Mouse (Mus musculus) frontal cortex, postnatal 10 days (tissue): ENCODE measurements around the gene Ehmt1.
"Not testable (repeated sequence)": the region's sequence is repeated elsewhere in the genome, so short reads cannot be mapped to it uniquely, and the experiment has no call there.

ENCODE experiments used
- DNase-seq, 2 experiments: peaks; one replicate each; pipeline ENCODE4 v3.0.0; 2022; ENCODE audit warnings: low spot score in 2 of 2, mixed read lengths in 1 of 2

Ehmt1 gene

DNA sequence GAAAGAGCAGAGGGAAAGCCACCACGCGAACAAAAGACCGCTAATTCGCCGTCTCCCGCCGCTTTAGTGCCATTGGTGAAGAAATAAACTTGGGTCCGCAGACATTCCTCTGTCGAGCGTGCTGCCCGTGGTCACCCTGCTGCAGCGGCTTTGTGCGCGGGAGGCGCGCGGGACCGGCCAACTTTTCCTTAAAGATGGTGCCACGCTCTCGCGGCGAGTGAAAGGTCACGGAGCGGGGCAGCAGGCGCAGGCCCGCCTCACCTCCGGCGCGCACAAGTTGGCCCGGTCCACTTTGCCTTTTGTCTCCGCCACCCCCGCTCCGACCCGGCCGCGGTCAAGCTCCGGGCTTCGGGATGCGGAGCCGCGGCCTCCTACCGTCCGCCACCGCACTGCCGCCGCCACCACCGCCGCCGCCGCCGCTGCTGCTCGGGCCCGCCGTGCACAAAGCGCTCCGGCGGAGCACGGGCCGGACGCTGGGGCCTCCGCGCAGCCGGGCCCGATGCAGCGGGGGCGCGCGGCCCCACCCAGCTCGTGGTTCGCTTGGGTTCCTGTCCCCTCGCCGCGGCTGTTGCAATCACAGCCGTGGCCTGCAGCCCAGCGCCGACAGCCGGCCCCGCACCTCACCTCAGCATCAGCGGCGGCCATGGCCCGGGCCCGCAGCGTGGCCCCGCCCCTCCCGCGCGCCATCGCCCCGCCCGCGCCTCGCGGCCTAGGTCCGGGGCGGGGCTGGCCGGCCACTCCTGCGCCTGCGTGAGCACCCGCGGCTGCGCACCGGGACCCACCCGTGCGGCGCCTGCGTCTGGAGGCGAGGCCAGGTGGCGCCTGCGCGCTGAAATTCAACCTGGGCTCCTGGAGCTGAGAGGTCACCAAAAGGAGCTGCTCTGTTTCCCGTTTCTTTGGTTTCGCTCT, at the start of gene Ehmt1:
TSS of gene Ehmt1 (minus strand) at position 685 of the 909 bp plus-strand sequence.
- peak; percentile 90 to 93 for DNase-seq

DNA sequence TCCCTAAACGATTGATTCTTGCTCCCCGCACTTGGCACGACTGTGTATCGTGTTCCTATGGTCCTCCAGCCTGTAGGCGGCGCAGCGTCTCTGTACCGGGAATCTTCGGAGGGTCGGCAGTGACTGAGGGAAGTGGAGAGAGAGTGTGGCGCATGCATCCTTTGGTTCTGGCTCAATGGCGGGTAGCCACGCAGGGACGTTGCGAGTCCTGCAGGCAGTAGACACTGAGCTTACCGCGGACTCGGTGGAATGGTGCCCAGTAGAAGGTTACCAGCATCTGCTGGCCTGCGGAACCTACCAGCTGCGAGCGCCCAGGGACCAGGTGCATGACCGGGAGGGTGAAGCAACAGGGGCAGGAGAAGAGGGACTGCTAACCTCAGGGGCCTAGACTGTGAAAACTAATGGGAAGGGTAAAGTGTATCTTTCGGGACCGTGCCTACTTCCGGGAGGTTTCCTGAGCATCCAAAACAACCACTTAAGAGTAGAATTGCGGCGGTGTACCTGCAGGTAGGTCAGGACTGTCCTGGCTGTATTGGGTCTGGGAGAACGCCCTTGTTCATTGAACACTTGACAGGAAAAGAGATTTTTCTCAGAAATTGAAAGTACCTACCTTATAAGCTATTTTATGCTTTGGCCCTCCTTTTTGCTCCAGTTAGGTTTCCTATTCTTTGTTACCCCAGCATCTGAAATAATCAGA, 43.0 kb upstream of the Ehmt1 start, which contains the start of gene Dph7:
TSS of gene Dph7 (plus strand) at position 97 of the 697 bp plus-strand sequence.
- peak; percentile 69 to 86 for DNase-seq

DNA sequence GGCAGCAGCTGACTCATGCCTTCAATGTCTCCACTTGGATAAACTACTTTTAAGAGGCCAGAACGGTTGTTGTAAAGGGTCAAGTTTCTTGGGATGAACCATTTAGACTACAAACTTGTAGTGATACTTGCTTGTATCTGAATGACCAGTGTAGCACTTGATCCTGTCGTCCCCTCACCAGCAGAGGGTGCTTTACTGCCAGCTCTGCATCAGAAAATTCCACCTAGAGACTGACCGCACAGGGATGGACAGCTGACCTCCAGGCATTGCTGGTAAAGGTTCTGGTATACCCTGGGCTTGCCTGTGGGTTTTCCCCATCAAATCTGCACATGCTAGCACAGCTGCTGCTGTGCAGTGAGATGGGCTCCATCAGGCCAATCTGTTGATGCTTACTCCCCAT, 41.5 kb upstream of the Ehmt1 start:
- DNase-seq: no peak

DNA sequence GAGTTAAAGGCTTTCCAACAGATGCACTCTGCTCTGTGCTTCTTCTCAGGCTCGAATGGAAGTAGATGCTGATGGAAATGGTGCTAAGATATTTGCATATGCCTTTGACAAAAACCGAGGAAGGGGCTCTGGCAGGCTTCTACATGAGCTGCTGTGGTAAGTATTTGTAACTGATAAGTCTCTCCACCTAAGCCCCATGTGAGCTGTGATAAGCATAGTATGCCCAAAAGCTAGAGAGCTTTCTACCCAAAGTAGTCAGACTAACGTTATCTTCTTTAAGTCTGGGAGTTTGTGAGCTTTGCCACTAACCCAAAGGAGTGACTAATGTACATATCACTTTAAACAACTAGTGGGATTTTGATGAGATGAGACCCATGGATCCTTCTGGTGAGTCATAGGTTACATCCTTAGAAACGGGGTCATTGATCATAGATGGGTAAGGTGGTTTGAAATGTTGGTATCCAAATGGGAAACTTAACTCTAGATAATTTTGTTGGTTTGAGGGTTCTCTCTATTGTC, 33.2 kb upstream of the Ehmt1 start:
- DNase-seq: no peak

DNA sequence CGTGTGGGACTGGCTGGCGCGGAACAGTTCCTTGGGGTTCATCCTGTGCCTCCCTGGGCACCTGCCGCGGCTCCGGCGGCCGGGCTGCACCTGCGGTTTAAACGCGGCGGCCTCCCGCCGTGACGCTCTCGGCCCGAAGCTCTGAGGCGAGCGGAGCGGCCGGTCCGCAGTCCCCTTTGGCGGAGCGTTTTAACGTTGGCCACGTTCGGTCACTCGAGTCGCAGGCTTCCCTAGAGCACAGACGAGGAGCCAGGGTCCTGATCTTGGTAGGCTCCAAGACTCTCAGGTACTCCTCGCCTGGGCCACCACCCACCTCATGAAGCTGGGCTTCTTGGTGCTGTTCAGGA, 30.7 kb upstream of the Ehmt1 start:
- DNase-seq: no peak

DNA sequence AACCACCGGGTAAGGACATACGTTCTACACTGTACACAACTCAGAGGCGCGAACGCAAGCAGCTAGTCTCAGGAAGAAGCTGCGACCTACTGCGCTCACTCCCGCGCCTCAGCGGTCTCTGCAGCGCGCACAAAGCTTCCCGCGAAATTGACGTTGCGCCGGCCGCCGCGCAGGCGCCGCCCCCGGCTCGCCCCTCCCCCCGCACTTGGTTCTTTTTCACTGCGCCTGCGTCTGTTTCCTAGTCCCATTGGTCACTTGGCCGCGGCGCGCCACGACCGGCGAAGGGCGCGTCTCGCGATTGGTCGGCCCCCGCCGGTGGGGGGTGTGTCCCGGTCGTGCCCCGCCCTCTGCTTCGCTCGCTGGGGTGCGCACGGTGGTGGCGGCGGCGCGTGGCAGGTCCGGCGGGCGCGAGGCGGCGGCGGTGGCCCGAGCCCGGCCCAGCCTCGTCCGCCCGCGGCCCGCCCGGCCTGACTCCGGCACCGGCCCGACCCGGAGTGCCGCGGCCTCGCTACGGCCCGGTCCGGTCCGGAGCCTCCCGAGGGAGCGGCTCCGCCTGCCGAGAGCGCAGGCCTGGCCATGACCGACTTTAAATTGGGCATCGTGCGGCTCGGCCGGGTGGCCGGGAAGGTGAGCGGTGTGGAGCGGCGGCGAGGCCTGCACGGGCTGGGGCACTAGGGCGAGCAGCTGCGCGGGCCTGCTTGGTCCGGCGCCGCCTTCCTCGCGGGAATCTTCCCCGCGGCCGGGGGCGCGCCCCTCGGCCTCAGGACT, 30.2 kb upstream of the Ehmt1 start, which contains the start of gene Zmynd19:
TSS of gene Zmynd19 (plus strand) at position 372 of the 768 bp plus-strand sequence.
- peak; percentile 96 to 97 for DNase-seq

DNA sequence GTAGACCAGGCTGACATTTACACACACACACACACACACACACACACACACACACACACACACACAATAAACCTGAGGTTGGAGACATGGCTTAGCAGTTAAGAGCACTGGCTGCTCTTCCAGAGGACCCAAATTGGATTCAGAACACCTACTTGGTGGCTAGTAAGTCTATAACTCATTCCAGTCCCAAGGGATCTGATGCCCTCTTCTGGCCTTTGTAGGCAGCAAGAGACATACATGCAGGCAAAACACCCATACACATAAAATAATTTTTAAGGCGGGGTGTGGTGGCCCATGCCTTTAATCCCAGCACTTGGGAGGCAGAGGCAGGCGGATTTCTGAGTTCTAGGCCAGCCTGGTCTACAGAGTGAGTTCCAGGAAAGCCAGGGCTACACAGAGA, 24.9 kb upstream of the Ehmt1 start:
- not testable (repeated sequence) for DNase-seq

DNA sequence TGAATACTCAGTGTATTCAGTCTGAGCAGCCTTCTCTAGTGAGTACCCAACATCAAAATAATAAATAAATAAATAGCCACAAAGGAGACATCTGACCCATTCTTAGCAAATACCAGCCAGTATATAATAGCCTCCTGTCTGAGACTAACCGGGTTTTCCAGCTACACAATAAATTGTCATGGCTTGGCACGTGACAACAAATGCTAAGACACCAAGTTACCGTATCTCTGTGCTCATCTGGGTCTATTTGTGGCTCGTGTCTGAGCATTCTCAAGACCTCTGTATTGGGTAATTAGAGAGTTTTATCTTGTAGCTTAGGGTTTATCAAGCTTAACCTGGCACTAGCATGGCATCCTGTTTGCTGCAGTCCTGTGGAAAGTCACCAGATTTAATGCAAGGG, 22.7 kb upstream of the Ehmt1 start:
- no peak for DNase-seq

DNA sequence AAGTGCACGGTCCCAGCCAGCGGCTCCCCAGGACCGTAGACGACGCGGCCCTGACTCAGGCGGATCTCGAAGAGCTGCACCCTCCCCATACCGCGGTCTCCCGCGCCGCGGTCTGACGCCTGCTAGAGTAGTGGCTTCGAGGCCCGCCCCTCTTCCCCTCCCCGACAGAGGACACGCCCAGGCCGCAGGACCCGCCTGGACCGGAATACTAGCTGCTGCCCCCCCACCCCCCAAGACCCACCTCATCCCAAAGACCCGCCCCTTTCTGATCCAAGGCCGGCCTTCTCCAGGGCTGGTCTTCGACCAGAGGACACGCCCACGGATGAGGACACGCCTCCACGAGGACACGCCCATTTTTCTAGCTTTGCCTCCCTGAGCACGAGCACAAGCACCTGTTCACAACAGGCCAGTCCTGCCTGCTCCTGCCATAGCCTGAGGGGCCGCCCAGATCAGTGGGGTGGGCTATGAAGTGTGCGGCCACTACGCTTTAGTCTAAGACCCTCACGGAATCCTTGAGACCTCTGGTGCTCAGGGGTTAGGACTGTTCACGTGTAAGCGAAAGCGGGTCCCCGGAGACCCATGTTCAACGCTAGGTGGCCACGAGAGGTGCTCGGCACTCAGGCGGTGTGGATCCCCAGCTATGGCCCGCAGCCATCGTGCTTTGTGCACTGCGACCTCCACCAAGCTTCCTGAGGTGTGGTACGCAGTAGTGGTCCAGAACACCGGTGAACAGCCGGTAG, 15.8 kb upstream of the Ehmt1 start, which contains the start of gene Arrdc1:
TSS of gene Arrdc1 (minus strand) at position 196 of the 740 bp plus-strand sequence.
- DNase-seq: peak; percentile 83 to 86

DNA sequence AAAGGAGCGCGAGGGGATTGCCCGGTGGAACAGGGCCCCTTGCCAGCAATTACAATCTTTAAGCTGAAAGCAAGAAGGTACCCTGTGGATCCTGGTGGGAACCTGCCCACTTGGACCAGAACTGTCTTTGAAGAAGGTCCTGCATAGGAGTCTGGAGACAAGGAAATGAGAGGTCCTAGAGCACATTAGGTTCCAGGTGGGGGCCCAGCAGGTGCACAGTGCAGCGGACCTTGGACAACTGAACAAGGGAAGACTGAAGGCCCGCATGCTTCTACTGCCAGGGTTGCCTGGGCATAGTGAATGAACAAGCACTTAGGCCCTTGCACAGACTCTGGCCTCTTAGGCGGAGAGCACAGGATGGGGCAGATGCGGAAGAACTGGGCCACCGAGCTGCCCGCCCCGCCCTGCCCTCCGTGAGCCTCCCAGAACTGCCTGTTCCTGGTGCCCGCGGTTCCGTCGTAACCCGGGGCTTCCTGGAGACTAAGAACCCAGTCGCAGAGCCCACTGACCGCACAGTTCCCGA, 15.1 kb upstream of the Ehmt1 start:
- peak in 1 of 2 experiments; percentile 21 for DNase-seq

DNA sequence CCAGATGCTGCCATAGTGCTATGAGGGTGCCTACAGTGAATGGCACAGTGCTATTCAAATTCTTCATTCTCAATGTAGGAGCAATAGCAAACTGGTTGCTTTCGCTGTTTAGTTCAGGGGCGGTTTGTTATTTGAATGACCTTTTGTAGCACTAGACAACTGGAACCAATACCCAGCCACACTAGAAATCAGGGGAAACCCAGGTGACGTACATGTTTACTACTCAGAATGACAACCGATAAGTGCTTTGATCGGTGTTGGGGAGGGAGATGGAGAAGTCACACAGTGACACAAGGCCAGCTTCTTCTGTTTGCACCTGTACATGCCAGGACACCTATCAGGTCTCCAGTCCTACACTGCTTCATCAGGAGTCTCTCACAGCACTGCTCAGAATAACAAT, 10.2 kb upstream of the Ehmt1 start:
- DNase-seq: no peak

DNA sequence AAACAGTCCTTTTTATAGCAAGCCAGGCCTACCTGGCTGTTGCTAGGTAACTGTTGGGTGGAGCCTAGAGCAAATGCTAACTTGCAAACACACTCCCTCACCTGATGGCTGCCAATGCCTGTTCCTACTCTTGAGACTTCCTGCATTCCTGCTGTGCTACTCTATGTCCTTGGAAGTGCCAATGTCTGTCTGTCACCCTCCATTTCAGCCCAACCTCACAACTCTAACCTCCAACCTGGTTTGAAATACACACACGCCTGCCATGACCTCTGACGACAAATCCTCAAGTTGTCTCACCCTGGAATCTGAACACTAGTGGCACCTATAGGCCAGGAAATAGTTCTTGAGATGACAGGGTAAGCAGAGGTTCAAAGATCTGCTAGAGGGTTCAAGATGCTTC, 9.7 kb upstream of the Ehmt1 start:
- DNase-seq: no peak

DNA sequence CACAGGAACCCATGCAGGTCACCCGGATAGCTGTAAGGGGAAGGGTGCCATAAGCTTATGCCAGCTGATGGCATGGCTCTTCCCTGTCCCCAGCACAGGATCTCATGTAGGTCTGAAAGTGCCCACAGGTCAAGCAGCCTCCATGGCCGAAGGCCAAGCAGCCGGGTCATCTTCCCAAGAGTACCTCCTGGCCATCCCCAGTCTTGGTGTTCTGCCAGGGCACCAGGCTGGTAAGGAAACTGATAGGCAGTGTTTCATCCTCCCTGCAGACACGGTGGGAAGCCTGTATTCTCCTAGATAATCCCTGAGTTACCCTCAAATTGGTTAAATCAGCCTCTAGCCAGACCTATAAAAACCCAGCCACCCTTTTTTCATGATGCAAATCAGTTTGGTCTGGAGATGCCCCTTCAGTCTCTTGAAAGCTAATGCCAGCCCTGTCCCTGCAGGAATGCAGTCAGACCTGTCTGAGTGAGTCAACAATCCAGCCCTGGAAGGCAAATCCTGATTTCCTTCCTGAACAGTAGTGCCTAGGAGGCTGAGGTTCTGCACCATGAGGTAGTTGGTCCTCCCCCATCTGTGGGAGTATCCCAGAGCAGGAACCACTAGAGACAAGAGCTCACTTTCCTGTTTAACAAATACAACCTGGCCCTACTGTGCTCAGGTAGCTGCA, 8.5 kb upstream of the Ehmt1 start:
- no peak for DNase-seq

DNA sequence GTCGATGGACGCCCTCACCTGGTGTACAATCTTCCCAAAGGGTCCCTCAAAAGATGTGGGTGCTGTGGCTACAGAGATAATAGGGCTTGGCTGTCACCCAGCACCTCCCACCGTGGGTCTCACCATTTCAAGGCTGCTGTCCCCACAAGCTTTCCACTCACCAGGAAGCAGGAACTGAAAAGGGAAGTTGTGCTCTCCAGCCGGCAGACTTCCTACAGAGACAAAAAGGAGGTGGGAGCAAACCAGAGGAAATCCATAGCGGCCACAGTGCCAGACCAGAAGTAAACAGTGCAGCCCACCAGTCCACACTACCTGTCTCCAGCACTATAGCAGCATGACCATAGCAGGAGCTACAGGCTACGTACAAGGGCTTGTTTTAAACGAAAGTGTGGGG, 7.5 kb upstream of the Ehmt1 start:
- no peak for DNase-seq

DNA sequence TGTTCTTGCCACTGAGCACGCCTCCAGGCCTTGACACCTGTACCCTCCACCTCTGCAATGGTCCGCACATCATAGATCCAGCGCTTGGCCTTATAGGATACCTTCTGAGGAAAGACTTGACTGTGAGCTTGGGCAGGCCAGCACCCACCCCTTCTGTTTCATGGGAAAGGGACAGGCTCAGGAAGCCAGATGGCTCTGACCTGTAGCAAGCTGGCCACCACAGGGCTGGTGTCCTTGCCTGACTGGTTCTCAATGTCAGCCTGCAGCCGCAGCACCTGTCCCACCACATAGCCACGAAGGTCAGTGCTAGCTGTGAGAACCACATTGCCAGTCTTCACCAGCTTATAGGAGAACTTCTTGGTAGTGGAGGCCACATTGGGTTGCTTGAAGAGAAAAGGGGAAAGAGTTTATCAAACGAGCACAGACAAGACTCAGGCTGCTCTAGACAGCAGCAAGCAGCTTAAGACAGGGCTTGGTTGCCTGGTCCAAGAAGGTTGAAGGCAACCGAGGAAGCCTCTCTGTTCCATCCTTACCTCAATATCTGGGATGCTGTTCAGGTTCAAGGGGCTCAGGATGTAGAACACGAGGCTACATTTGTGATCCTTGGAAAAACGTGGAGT, 7.0 kb upstream of the Ehmt1 start:
- DNase-seq: no peak

DNA sequence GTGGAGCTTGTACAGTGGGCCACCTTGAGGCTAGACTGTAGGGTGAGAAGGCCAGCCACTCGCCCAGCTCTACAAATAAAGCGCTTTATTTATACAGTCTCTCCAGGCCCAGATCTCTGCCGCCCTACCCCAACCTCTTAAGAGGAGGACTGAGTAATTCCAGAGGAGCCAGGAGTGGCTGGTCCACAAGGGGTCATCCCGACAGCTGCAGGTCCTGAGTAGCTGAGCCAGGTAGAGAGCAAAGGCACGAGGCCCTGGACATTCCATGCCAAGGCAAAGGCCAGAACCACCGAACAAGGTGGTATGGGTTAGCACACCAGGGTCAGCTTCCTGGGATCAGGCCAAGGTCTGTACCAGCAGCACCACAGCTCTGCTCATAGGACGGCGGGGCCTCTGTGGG, 5.9 kb upstream of the Ehmt1 start:
- DNase-seq: no peak

DNA sequence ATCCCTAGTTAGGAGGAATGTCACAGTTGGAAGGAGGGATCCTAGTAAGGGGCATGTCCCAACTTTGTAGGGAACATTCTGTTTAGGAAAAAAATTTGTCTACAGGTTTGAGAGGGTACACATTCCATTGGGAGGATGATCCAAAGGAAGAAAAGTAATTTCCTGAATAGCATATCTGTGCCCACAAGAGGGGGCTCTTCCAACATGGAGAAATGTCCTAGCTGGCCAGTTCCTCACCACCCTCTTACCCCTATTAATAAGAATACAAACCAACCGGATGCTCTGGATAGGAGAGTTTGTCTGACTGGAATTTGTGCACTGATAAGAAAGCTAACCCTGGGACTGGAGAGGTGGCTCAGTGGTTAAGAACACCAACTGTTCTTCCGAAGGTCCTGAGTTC, 4.1 kb upstream of the Ehmt1 start:
- no peak for DNase-seq

DNA sequence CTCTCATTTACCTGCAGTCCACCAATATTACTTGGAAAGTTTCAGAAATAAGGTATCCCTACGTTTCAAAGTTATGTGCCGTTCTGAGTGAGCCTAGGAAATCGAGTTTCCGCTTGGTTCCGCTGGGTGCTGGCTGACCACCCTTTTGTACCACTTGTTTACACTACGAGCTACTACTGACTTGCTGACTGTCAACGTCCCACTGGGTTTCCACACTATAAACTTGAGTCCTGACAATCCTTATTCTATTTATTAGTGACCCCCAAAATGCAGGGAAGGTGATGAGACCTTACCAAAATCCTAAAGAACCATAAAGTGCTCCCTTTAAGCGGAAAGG, 393 bp upstream of the Ehmt1 start:
- DNase-seq: no peak

DNA sequence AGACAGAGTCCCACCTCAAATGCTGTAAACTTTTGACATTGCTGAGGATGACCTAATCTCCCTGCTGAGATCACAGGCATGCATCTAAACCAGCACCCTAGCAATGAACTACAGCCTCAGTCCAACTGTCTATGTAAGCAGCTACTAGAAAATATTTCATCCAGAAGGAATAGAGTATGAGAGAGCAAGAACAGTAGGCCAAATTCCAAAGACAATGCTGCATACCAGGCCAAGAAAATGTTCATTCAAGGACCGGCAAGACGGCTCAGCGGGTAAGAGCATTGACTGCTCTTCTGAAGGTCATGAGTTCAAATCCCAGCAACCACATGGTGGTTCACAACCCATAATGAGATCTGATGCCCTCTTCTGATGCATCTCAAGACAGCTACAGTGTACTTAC, 4.7 kb downstream of the Ehmt1 start:
- no peak for DNase-seq

DNA sequence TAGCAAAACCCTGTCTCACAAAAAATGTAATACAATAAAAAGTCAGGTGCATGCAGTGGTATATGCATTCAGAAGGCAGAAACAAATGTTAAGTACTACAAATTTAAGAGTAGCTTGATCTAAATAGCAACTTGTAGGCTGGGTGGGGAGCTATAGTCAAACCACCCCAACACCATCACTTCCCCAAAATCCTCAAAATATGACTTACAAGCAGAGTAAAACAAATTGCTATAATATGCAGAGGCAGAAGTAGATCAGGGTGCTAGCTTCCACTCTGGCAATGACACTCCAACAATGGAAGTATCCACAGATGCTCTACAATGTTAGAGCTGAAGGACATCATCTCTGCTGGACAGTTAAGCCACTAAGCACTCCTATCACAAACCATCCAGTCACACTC, 6.8 kb downstream of the Ehmt1 start:
- DNase-seq: no peak
